Mouse (Mus musculus): ENCODE data around the gene Slc9a9. TPM values are rescaled to one million over a fixed set of nuclear protein-coding genes. Genes with fewer than 3 reads are reported as not detected.

Gene Slc9a9
- polyA plus RNA-seq, 1 experiment from 2014 or later: 5.0 TPM

DNA sequence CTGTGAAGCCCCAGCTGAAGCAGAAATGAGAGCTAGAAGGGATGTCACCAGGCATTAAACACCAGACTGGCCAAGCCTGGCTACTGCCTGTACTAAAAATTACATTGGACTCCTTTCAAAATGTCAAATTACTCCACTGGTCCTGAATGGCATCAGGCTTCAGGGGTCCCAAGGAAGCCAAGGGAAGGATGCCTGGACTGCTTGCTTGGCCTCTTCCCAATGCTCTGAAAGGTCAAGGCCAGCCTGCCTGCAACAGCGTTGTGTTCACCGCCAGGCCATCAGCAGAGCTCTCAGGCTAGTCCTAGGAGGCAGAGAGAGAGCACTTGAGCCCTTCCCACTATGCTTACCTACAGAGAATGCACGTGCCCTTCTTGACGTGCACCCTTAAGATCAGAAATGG, 539.0 kb downstream of the Slc9a9 start:
- H3K4me1 ChIP-seq (ENCODE audit: insufficient read depth): no peaks in the 10 kb centered on the region
- no peak overlapping the region for H3K4me3 ChIP-seq (ENCODE audit: low read depth, low read length)
- ATAC-seq (ENCODE audit: insufficient read depth) (no peak), DNase-seq (no peak)
- H3K27me3 ChIP-seq (ENCODE audit: insufficient read depth, low read length): no peaks in the 10 kb centered on the region
- no peak overlapping the region for H3K27ac ChIP-seq (ENCODE audit: low read depth)
- 83% methylated on average over 4 of the region's 4 CpGs for WGBS
- H3K9me3 ChIP-seq (ENCODE audit: low read depth, low read length): no peaks in the 10 kb centered on the region
- H3K9ac ChIP-seq: no peak overlapping the region
- no peak for TF ChIP-seq CTCF (IDR thresholded peaks at IDR 0.05; ENCODE audit: low read depth)
- no peaks in the 10 kb centered on the region for H3K36me3 ChIP-seq (ENCODE audit: insufficient read depth)
- no peak overlapping the region for H3K4me2 ChIP-seq

DNA sequence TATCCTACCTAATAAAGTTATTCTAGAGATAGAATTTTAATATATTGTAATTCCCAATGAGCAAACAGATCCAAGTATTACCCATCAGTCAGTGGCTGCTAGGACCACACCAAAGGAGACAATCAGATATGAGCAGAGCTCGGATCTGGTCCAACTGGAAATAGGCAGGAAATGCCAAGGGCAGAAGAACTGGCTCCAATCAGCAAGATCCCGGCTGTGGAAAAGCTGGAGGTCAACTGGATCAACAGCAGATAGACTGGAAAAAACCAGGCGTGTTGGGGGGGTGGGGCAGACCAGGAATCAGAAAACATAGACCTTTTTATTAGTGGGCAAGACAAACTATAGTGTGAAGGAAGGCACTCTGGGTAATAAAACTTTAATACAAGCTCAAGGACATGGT, 550.3 kb downstream of the Slc9a9 start:
- 48% methylated on average over 3 of the region's 3 CpGs for WGBS
- Histone ChIP-seq H3K27me3 (ENCODE audit: insufficient read depth, low read length) (no peaks in the 10 kb centered on the region), H3K9me3 (ENCODE audit: low read depth, low read length) (no peaks in the 10 kb centered on the region), H3K4me3 (ENCODE audit: low read depth, low read length) (no peak overlapping the region), H3K4me2 (no peak overlapping the region), H3K27ac (ENCODE audit: low read depth) (no peak overlapping the region), H3K4me1 (ENCODE audit: insufficient read depth) (no peaks in the 10 kb centered on the region), H3K36me3 (ENCODE audit: insufficient read depth) (no peaks in the 10 kb centered on the region), H3K9ac (no peak overlapping the region)
- TF ChIP-seq CTCF (IDR thresholded peaks at IDR 0.05; ENCODE audit: low read depth): no peak
- ATAC-seq (ENCODE audit: insufficient read depth): no peak
- no peak for DNase-seq

DNA sequence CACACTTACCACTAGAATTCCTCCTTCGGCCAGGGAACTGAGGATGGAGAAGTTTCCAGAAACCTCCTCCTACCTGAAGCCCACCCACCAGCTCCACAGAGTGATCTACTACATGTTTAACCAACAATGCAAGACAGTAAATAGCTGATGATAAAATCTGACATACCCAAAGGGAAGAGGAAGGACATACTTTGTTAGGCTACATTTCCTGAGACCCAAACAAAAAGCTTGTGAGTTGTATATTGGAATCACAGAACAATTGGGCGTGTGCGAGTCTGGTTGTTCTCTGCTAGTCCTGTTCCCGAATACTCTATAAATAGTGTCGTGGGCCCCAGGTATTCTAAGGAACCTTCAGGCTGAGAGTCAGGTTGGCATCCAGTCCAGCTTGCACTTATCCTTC, 551.6 kb downstream of the Slc9a9 start:
- no peaks in the 10 kb centered on the region for H3K4me1 ChIP-seq (ENCODE audit: insufficient read depth)
- no peak overlapping the region for H3K4me3 ChIP-seq (ENCODE audit: low read depth, low read length)
- H3K36me3 ChIP-seq (ENCODE audit: insufficient read depth): no peaks in the 10 kb centered on the region
- H3K9ac ChIP-seq: no peak overlapping the region
- no peak for TF ChIP-seq CTCF (IDR thresholded peaks at IDR 0.05; ENCODE audit: low read depth)
- WGBS: 81% methylated on average over 5 of the region's 5 CpGs
- no peaks in the 10 kb centered on the region for H3K9me3 ChIP-seq (ENCODE audit: low read depth, low read length)
- H3K27ac ChIP-seq (ENCODE audit: low read depth): no peak overlapping the region
- no peak overlapping the region for H3K4me2 ChIP-seq
- ATAC-seq (ENCODE audit: insufficient read depth): no peak
- DNase-seq: no peak
- no peaks in the 10 kb centered on the region for H3K27me3 ChIP-seq (ENCODE audit: insufficient read depth, low read length)

DNA sequence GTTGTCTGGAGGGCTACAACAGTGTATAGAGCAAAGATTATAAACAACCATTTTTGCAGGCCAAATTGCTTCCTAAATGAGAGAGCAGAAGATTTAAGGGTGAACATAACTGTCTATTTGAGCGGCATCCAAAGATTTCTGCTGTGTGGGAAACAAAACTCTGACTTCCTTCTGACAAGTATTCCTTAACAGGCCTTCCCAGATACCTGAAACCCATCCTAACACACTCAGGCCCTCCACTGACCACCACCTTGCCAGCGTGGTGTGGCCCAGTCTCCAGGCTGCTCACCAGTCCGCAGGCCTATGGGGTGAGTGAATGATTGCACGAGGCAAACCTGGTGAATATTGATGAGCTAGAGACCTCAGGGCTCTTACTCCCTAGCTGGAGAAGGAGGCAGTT, 557.3 kb downstream of the Slc9a9 start:
- H3K9me3 ChIP-seq (ENCODE audit: low read depth, low read length): no peaks in the 10 kb centered on the region
- H3K27ac ChIP-seq (ENCODE audit: low read depth): no peak overlapping the region
- DNase-seq (no peak), ATAC-seq (ENCODE audit: insufficient read depth) (no peak)
- no peaks in the 10 kb centered on the region for H3K27me3 ChIP-seq (ENCODE audit: insufficient read depth, low read length)
- H3K4me3 ChIP-seq (ENCODE audit: low read depth, low read length): no peak overlapping the region
- 71% methylated on average over 4 of the region's 4 CpGs for WGBS
- H3K9ac ChIP-seq: no peak overlapping the region
- no peak overlapping the region for H3K4me2 ChIP-seq
- TF ChIP-seq CTCF (IDR thresholded peaks at IDR 0.05; ENCODE audit: low read depth): no peak
- no peaks in the 10 kb centered on the region for H3K4me1 ChIP-seq (ENCODE audit: insufficient read depth)
- no peaks in the 10 kb centered on the region for H3K36me3 ChIP-seq (ENCODE audit: insufficient read depth)

DNA sequence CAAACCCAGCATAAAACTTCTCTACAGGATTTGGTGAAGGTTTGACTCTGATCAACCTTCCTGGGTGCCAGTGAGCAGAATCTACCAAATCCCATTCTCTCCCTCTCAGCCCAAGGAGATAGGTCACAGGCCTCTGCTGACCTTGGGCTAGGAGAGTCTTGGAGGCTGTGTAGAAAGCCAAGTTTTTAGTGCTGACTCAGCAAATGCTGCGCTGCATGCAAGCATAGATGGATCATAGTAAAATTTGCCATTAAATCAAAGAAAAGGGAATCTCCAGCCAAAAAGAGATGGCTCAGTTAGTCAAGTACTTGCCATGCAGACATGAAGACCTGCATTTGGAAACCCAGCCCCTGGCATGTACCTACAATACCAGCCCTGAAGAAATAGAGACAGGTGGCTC, 558.4 kb downstream of the Slc9a9 start:
- Histone ChIP-seq H3K4me2 (no peak overlapping the region), H3K27ac (ENCODE audit: low read depth) (no peak overlapping the region), H3K27me3 (ENCODE audit: insufficient read depth, low read length) (no peaks in the 10 kb centered on the region), H3K9me3 (ENCODE audit: low read depth, low read length) (no peaks in the 10 kb centered on the region), H3K36me3 (ENCODE audit: insufficient read depth) (no peaks in the 10 kb centered on the region), H3K4me1 (ENCODE audit: insufficient read depth) (no peaks in the 10 kb centered on the region), H3K4me3 (ENCODE audit: low read depth, low read length) (no peak overlapping the region), H3K9ac (no peak overlapping the region)
- WGBS: 77% methylated on average over 1 of the region's 1 CpGs
- ATAC-seq (ENCODE audit: insufficient read depth) (no peak), DNase-seq (no peak)
- TF ChIP-seq CTCF (IDR thresholded peaks at IDR 0.05; ENCODE audit: low read depth): no peak

DNA sequence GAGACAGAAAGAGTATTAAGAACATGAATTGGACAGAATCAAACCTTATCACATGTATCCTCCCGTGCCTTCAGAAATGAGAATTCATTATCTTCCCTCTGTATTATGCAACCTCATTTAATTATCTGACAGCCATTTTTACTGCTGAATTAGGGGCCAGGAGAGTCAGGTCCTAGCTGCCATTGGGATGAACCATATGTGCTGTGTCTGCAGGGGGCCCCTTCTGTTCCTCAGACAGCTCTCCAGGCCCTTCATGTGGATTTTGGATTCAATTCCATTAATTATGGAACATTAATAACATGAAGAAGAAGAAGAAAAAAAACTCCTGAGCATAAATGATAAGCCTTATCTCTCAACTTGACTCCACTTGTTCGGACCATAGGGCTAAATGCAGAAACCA, 559.4 kb downstream of the Slc9a9 start:
- 55% methylated on average over 2 of the region's 2 CpGs for WGBS
- Histone ChIP-seq H3K27me3 (ENCODE audit: insufficient read depth, low read length) (no peaks in the 10 kb centered on the region), H3K4me3 (ENCODE audit: low read depth, low read length) (no peak overlapping the region), H3K27ac (ENCODE audit: low read depth) (no peak overlapping the region), H3K4me1 (ENCODE audit: insufficient read depth) (no peaks in the 10 kb centered on the region), H3K9me3 (ENCODE audit: low read depth, low read length) (no peaks in the 10 kb centered on the region), H3K9ac (no peak overlapping the region), H3K36me3 (ENCODE audit: insufficient read depth) (no peaks in the 10 kb centered on the region), H3K4me2 (no peak overlapping the region)
- no peak for ATAC-seq (ENCODE audit: insufficient read depth)
- no peak for DNase-seq
- no peak for TF ChIP-seq CTCF (IDR thresholded peaks at IDR 0.05; ENCODE audit: low read depth)

DNA sequence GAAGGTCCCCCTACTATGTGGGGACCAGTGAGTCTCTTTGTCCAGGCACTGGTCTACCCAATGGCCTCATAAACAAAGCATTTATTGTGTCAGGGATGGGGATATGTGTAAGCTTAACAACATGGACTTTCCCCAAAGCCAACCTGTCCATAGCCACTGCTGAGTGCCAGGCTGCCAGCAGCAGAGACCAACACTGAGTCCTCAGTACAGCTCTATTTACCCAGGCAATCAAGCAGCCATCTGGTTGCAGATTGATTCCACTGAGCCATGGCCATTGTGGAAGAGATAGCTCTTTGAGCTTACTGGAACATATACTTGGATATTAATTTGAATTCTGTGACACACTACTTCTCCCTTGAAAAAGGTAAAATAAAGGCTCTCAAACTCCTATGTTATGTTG, 570.2 kb downstream of the Slc9a9 start:
- H3K4me2 ChIP-seq: no peak overlapping the region
- H3K27me3 ChIP-seq (ENCODE audit: insufficient read depth, low read length): no peaks in the 10 kb centered on the region
- DNase-seq (no peak), ATAC-seq (ENCODE audit: insufficient read depth) (no peak)
- H3K36me3 ChIP-seq (ENCODE audit: insufficient read depth): no peaks in the 10 kb centered on the region
- H3K4me1 ChIP-seq (ENCODE audit: insufficient read depth): no peaks in the 10 kb centered on the region
- no peak overlapping the region for H3K9ac ChIP-seq
- H3K9me3 ChIP-seq (ENCODE audit: low read depth, low read length): 0 out of 2 replicates have a peak, but pooled peaks cover 3% of the 10 kb centered on the region
- H3K4me3 ChIP-seq (ENCODE audit: low read depth, low read length): no peak overlapping the region
- TF ChIP-seq CTCF (IDR thresholded peaks at IDR 0.05; ENCODE audit: low read depth): no peak
- H3K27ac ChIP-seq (ENCODE audit: low read depth): no peak overlapping the region

DNA sequence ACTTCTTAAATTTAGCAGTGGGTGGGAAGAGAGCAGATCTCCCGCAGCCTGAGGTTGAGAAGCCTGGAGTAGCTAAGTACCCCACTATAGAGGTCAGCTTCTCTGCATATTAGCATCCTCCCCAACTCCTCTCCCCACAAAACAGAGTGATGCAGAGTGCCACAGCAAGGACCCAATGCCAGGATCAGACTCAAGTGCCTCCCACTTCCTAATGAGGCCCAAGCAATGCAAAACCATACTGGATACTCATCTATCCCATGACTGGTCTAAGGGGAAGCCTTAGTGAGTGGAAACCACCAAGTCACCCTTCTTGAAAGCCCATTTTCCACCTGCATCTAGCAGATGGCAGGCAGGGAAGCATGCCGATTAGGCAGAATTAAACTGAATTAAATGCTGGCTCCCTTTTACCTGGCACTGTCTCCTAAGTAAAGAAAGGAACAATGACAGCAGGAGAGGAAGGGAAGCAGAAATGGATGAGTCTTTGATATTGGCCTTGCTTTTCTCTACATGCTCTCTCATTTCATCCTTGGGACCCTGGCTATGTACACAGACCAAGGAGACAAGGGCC, 573.0 kb downstream of the Slc9a9 start:
- WGBS: 80% methylated on average over 2 of the region's 2 CpGs
- Histone ChIP-seq H3K27me3 (ENCODE audit: insufficient read depth, low read length) (no peaks in the 10 kb centered on the region), H3K4me3 (ENCODE audit: low read depth, low read length) (no peak overlapping the region), H3K36me3 (ENCODE audit: insufficient read depth) (no peaks in the 10 kb centered on the region), H3K9ac (no peak overlapping the region), H3K9me3 (ENCODE audit: low read depth, low read length) (no peaks in the 10 kb centered on the region), H3K4me1 (ENCODE audit: insufficient read depth) (no peaks in the 10 kb centered on the region), H3K27ac (ENCODE audit: low read depth) (no peak overlapping the region), H3K4me2 (no peak overlapping the region)
- ATAC-seq (ENCODE audit: insufficient read depth): no peak
- TF ChIP-seq CTCF (IDR thresholded peaks at IDR 0.05; ENCODE audit: low read depth): no peak
- DNase-seq: no peak
